Mouse (Mus musculus) thymus, adult 2 months (tissue): ENCODE results near the gene Atic.

Source experiments
- CTCF ChIP-seq: fragments of 200-500 bp; IDR thresholded peaks from 2 replicates; pipeline ENCODE4 v1.5.1; 2012; ENCODE audit warnings: mild to moderate bottlenecking, control low read depth, low read length, moderate library complexity, borderline replicate concordance; ENCODE audit not compliant: control insufficient read depth, poor library complexity, insufficient read depth; ENCODE audit errors: extremely low read depth
- POLR2A ChIP-seq: fragments of 200-500 bp; IDR thresholded peaks from 2 replicates; pipeline ENCODE4 v1.6.1; 2012; ENCODE audit warnings: mild to moderate bottlenecking, low read length, control low read depth, moderate library complexity; ENCODE audit not compliant: control insufficient read depth, poor library complexity, insufficient read depth; ENCODE audit errors: extremely low read depth

- no peak for TF ChIP-seq CTCF
- TF ChIP-seq POLR2A: no peak
These were observed 11.1 kb downstream of the Atic start for GRCm38 (mm10) chr1:71567884-71568605.
